In genomic region chr11:83941950-83942840, GRCm38 (mm10) we compare ENCODE assay signal across 8 mouse cellular contexts. TPM values are rescaled to one million over a fixed set of nuclear protein-coding genes. Genes with fewer than 3 reads are reported as not detected.
DNase-seq lines count a peak whose midpoint lies in the region; ATAC-seq lines count a peak whose summit lies in the region.

TSS of gene Ddx52 (plus strand) at chr11:83942062.

- H3K27me3 ChIP-seq in hindbrain, embryonic 12.5 days, result peaks cover 11% of the 10 kb centered on the region; the same call in 1 of the 2 replicates

- WGBS in hindbrain, embryonic 12.5 days, result 1% methylated on average over 49 of the region's 49 CpGs

- peak within 1 kb of the TSS; percentile 66 for H3K27ac ChIP-seq in hindbrain, embryonic 12.5 days

- peak within 1 kb of the TSS; percentile 80 for H3K4me3 ChIP-seq in hindbrain, embryonic 12.5 days

- peaks cover 37% of the 10 kb centered on the region for H3K36me3 ChIP-seq in hindbrain, embryonic 12.5 days

- peak within 1 kb of the TSS; percentile 72 for H3K9ac ChIP-seq in hindbrain, embryonic 12.5 days

- peaks cover 7% of the 10 kb centered on the region for H3K4me1 ChIP-seq in hindbrain, embryonic 12.5 days

- peak; percentile 96 for DNase-seq in NIH3T3 (ENCODE audit: low read depth)
- DNase-seq in cerebellum, postnatal 10 days, result peak; percentile 93 to 94
- peak; percentile 84 to 86 for DNase-seq in frontal cortex, postnatal 10 days (ENCODE audit: low spot score in 2 of 2)
- DNase-seq in layer of hippocampus, postnatal 14 days (ENCODE audit: low spot score in 2 of 2), result peak; percentile 84 to 92
- peak; percentile 87 for DNase-seq in lung, postnatal 14 days
- peak; percentile 76 for DNase-seq in retina, adult 2 months (ENCODE audit: low read depth, low spot score)
- peak; percentile 82 to 84 for DNase-seq in thymus, postnatal 36 days

- H3K4me2 ChIP-seq in hindbrain, embryonic 12.5 days (replicated peaks), result peak within 1 kb of the TSS; percentile 72

- no peaks in the 10 kb centered on the region for H3K9me3 ChIP-seq in hindbrain, embryonic 12.5 days (replicated peaks)

- ATAC-seq in hindbrain, embryonic 12.5 days (ENCODE audit: low FRiP score), result peak; percentile 78

RNA-seq across cellular contexts. Expression of gene Ddx52, which starts in this region (rescaled TPM):
- 33.8 and 34.0 TPM in 2 replicates for polyA plus RNA-seq in hindbrain, embryonic 12.5 days (2016; fragmentation: Nextera tagmentation; extraction: Ambion mirVana)
- 10 to 100 TPM; 10.3 to 12.7 TPM for total RNA-seq in layer of hippocampus, postnatal 14 days (2021)

Comparison
In these comparisons a context has a peak if more than half of its experiments do, and no peak if none do; other contexts are left out.
1. Peak in every context shown above with its lines: DNase-seq, ATAC-seq, H3K4me3 ChIP-seq and H3K27ac ChIP-seq.